Mouse (Mus musculus) myocyte (in vitro differentiated cells): Measurements from ENCODE around the gene Plcb1. TPM values are rescaled to one million over a fixed set of nuclear protein-coding genes. Genes with fewer than 3 reads are reported as not detected.

Experiments used
- H3K27me3 ChIP-seq: one replicate; pipeline ENCODE4 v1.6.1; 2011; ENCODE audit not compliant: control insufficient read depth, insufficient read depth, insufficient read length
- H3K36me3 ChIP-seq: one replicate; pipeline ENCODE4 v1.6.1; 2011; ENCODE audit not compliant: control insufficient read depth, insufficient read depth
- H3K4me2 ChIP-seq: one replicate; pipeline ENCODE4 v1.6.1; 2011; ENCODE audit warnings: low read depth, control low read depth
- H3K4me3 ChIP-seq: one replicate; pipeline ENCODE4 v1.5.1; 2011; ENCODE audit warnings: mild to moderate bottlenecking, control low read depth, moderate library complexity
- H3K79me2 ChIP-seq: one replicate; pipeline ENCODE4 v1.6.1; 2011; ENCODE audit not compliant: control insufficient read depth, insufficient read depth
- H3ac ChIP-seq: one replicate; pipeline ENCODE4 v1.6.1; 2011; ENCODE audit not compliant: control insufficient read depth, insufficient read length
- CEBPB ChIP-seq: IDR thresholded peaks from 2 replicates; pipeline ENCODE4 v1.6.1; 2011; ENCODE audit warnings: mild to moderate bottlenecking, moderate library complexity; ENCODE audit not compliant: poor library complexity, insufficient read depth, severe bottlenecking
- E2F4 ChIP-seq: IDR thresholded peaks from one replicate; pipeline ENCODE4 v1.6.1; 2011; ENCODE audit warnings: mild to moderate bottlenecking, control low read depth, moderate library complexity; ENCODE audit not compliant: insufficient read depth
- MAX ChIP-seq: IDR thresholded peaks from one replicate; pipeline ENCODE4 v1.6.1; 2011; ENCODE audit warnings: low read depth, mild to moderate bottlenecking, control low read depth
- MYOD1 ChIP-seq, 3 experiments: IDR thresholded peaks; one replicate each; pipeline ENCODE4 v1.6.1; 2011; ENCODE audit warnings: control low read depth in 2 of 3, low read depth in 2 of 3, mild to moderate bottlenecking in 2 of 3, moderate library complexity in 1 of 3; ENCODE audit not compliant: insufficient read length in 2 of 3, control insufficient read depth in 1 of 3
- MYOG ChIP-seq, 3 experiments: IDR thresholded peaks; one replicate each; pipeline ENCODE4 v1.6.1; 2011; ENCODE audit warnings: control low read depth in 2 of 3, low read depth in 2 of 3, mild to moderate bottlenecking in 2 of 3; ENCODE audit not compliant: insufficient read length in 2 of 3, control insufficient read depth in 1 of 3, insufficient read depth in 1 of 3
- POLR2A ChIP-seq: IDR thresholded peaks from one replicate; pipeline ENCODE4 v1.6.1; 2011; ENCODE audit warnings: low read depth, mild to moderate bottlenecking, control low read depth, moderate library complexity; ENCODE audit not compliant: insufficient read length
- POLR2AphosphoS2 ChIP-seq: IDR thresholded peaks from one replicate; pipeline ENCODE4 v1.6.1; 2011; ENCODE audit warnings: low read depth, control low read depth; ENCODE audit not compliant: insufficient read length
- REST ChIP-seq: IDR thresholded peaks from one replicate; pipeline ENCODE4 v1.6.1; 2011; ENCODE audit warnings: mild to moderate bottlenecking, control low read depth, moderate library complexity; ENCODE audit not compliant: insufficient read depth, insufficient read length
- SRF ChIP-seq: IDR thresholded peaks from one replicate; pipeline ENCODE4 v1.6.1; 2011; ENCODE audit warnings: low read depth; ENCODE audit not compliant: control insufficient read depth, insufficient read length
- TCF12 ChIP-seq: IDR thresholded peaks from one replicate; pipeline ENCODE4 v1.6.1; 2011; ENCODE audit warnings: mild to moderate bottlenecking, control low read depth; ENCODE audit not compliant: poor library complexity, insufficient read depth, severe bottlenecking
- TCF3 ChIP-seq: IDR thresholded peaks from one replicate; pipeline ENCODE4 v1.6.1; 2011; ENCODE audit warnings: low read depth, control low read depth; ENCODE audit not compliant: insufficient read length
- USF1 ChIP-seq: IDR thresholded peaks from one replicate; pipeline ENCODE4 v1.6.1; 2011; ENCODE audit warnings: low read depth, mild to moderate bottlenecking, control low read depth, moderate library complexity
- polyA plus RNA-seq: library from polyadenylated mRNA; unstranded; fragments of >200 nt; fragmentation: generic; extraction: Trizol; gene quantifications from one replicate; pipeline ENCODE4 v1.2.1, GENCODE M21; 2012; ENCODE audit warnings: missing spikeins

The Plcb1 gene
- polyA plus RNA-seq, 1 experiment = 0.76 TPM

DNA sequence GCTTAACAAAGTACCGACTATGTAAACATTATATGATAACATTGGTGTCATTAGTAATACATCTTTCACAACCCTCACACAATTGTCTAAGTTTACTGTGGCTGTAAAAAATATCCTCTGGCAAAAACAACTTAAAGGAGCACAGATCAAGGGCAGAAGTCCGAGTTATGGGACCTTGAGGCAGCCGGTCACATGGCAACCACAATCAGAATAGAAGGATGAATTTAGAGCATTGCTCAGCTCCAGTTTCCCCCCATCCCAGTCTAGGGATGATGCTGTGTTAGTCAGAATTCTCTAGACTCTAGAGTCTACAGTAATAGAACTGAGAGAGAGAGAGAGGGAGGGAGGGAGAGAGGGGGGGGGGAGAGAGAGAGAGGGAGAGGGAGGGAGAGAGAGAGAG, 519.3 kb downstream of the Plcb1 start:
- H3K27me3 ChIP-seq = no peaks in the 10 kb centered on the region
- H3K4me2 ChIP-seq = no peak overlapping the region
- H3K79me2 ChIP-seq = no peaks in the 10 kb centered on the region
- H3K4me3 ChIP-seq = no peak overlapping the region
- TF ChIP-seq SRF (no peak), MAX (no peak), REST (no peak), E2F4 (no peak), USF1 (no peak), POLR2AphosphoS2 (no peak), MYOD1 (IDR thresholded peaks at IDR 0.05; ENCODE audit: control insufficient read depth in 1 of 3, insufficient read length in 2 of 3, low read depth in 2 of 3) (no peak), MYOG (IDR thresholded peaks at IDR 0.05; ENCODE audit: control insufficient read depth in 1 of 3, insufficient read depth in 1 of 3, insufficient read length in 2 of 3, low read depth in 2 of 3) (no peak), CEBPB (no peak), TCF3 (no peak), TCF12 (no peak), POLR2A (no peak)
- H3ac ChIP-seq = no peak overlapping the region
- H3K36me3 ChIP-seq = no peaks in the 10 kb centered on the region

GRCm38 (mm10) chr2:135305736-135306471, 520.0 kb downstream of the Plcb1 start:
- no peaks in the 10 kb centered on the region for H3K79me2 ChIP-seq
- H3ac ChIP-seq = no peak overlapping the region
- H3K4me3 ChIP-seq = no peak overlapping the region
- TF ChIP-seq MYOG (IDR thresholded peaks at IDR 0.05; ENCODE audit: control insufficient read depth in 1 of 3, insufficient read depth in 1 of 3, insufficient read length in 2 of 3, low read depth in 2 of 3) (no peak), SRF (no peak), TCF12 (no peak), E2F4 (no peak), MAX (no peak), CEBPB (no peak), REST (no peak), POLR2AphosphoS2 (no peak), MYOD1 (IDR thresholded peaks at IDR 0.05; ENCODE audit: control insufficient read depth in 1 of 3, insufficient read length in 2 of 3, low read depth in 2 of 3) (no peak), POLR2A (no peak)
- H3K36me3 ChIP-seq = no peaks in the 10 kb centered on the region
- no peaks in the 10 kb centered on the region for H3K27me3 ChIP-seq
- no peak overlapping the region for H3K4me2 ChIP-seq

GRCm38 (mm10) chr2:135306472-135306771, 520.6 kb downstream of the Plcb1 start:
- no peaks in the 10 kb centered on the region for H3K27me3 ChIP-seq
- no peaks in the 10 kb centered on the region for H3K79me2 ChIP-seq
- H3K4me3 ChIP-seq = no peak overlapping the region
- H3ac ChIP-seq = no peak overlapping the region
- TF ChIP-seq CEBPB (no peak), MAX (no peak), MYOD1 (IDR thresholded peaks at IDR 0.05; ENCODE audit: control insufficient read depth in 1 of 3, insufficient read length in 2 of 3, low read depth in 2 of 3) (no peak), TCF12 (no peak), POLR2AphosphoS2 (no peak), TCF3 (no peak), MYOG (IDR thresholded peaks at IDR 0.05; ENCODE audit: control insufficient read depth in 1 of 3, insufficient read depth in 1 of 3, insufficient read length in 2 of 3, low read depth in 2 of 3) (no peak), USF1 (no peak), SRF (no peak), POLR2A (no peak), REST (no peak), E2F4 (no peak)
- no peak overlapping the region for H3K4me2 ChIP-seq
- H3K36me3 ChIP-seq = no peaks in the 10 kb centered on the region

DNA sequence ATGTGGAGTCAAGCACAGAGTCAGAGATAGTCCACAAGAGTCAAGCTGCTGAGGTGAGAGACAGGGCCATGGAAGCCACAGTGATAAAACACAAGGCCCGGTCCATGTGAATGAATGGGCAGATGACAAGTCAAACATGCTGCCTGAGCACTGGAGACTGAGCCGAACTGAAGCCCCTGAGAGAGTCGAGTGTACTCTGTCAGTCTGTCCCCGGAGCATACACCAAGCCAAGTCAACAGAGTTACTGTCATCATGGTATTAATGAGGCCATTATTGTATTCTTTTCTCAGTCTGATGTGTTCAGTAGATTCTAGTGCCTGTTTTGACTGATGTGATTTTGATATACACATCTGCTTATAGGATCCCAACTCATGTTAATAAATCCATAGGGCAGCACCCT, 521.9 kb downstream of the Plcb1 start:
- Histone ChIP-seq H3K79me2 (no peaks in the 10 kb centered on the region), H3ac (no peak overlapping the region), H3K4me3 (no peak overlapping the region), H3K36me3 (no peaks in the 10 kb centered on the region), H3K27me3 (no peaks in the 10 kb centered on the region), H3K4me2 (no peak overlapping the region)
- TF ChIP-seq USF1 (no peak), MYOD1 (IDR thresholded peaks at IDR 0.05; ENCODE audit: control insufficient read depth in 1 of 3, insufficient read length in 2 of 3, low read depth in 2 of 3) (no peak), MYOG (IDR thresholded peaks at IDR 0.05; ENCODE audit: control insufficient read depth in 1 of 3, insufficient read depth in 1 of 3, insufficient read length in 2 of 3, low read depth in 2 of 3) (no peak), CEBPB (no peak), POLR2AphosphoS2 (no peak), SRF (no peak), REST (no peak), MAX (no peak), E2F4 (no peak), TCF12 (no peak), POLR2A (no peak), TCF3 (no peak)

DNA sequence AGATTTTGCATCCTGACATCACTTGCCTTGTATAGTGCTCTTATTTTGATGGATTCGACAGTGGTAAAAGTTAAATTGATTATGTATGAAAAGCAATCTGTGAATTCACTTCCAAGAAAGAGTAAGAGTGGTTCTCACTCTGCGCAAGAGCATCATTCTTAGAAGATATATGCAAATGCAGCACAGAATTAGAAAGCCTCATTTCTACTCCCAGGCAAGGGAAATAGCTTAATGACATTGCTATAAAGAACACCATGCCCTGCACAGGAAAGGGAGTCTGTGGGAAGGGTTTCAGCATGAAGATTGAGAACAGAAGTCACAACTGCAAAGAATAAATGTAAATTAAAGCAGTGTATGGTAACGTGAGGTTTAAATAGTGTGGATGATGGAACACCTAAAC, 530.1 kb downstream of the Plcb1 start:
- Histone ChIP-seq H3K79me2 (no peaks in the 10 kb centered on the region), H3K36me3 (no peaks in the 10 kb centered on the region), H3ac (no peak overlapping the region), H3K27me3 (no peaks in the 10 kb centered on the region), H3K4me3 (no peak overlapping the region), H3K4me2 (no peak overlapping the region)
- no peak for TF ChIP-seq MYOD1 (IDR thresholded peaks at IDR 0.05; ENCODE audit: control insufficient read depth in 1 of 3, insufficient read length in 2 of 3, low read depth in 2 of 3)
- TF ChIP-seq POLR2AphosphoS2 = no peak
- TF ChIP-seq SRF = no peak
- no peak for TF ChIP-seq TCF12
- TF ChIP-seq POLR2A = no peak
- no peak for TF ChIP-seq TCF3
- TF ChIP-seq CEBPB = no peak
- TF ChIP-seq REST = no peak
- TF ChIP-seq E2F4 = no peak
- TF ChIP-seq MYOG (IDR thresholded peaks at IDR 0.05; ENCODE audit: control insufficient read depth in 1 of 3, insufficient read depth in 1 of 3, insufficient read length in 2 of 3, low read depth in 2 of 3) = no peak
- TF ChIP-seq USF1 = no peak
- TF ChIP-seq MAX = no peak
